Mouse (Mus musculus) liver, postnatal 0 days (tissue): ENCODE data around the gene Bicc1.

Experiments
- CTCF ChIP-seq: sonication (generic); IDR thresholded peaks from 2 replicates; pipeline ENCODE4 v1.5.1; 2016; ENCODE audit warnings: antibody characterized with exemption, low read depth
- EP300 ChIP-seq: IDR thresholded peaks from 2 replicates; pipeline ENCODE4 v1.6.1; 2016; ENCODE audit warnings: antibody characterized with exemption, low read depth, mild to moderate bottlenecking

DNA sequence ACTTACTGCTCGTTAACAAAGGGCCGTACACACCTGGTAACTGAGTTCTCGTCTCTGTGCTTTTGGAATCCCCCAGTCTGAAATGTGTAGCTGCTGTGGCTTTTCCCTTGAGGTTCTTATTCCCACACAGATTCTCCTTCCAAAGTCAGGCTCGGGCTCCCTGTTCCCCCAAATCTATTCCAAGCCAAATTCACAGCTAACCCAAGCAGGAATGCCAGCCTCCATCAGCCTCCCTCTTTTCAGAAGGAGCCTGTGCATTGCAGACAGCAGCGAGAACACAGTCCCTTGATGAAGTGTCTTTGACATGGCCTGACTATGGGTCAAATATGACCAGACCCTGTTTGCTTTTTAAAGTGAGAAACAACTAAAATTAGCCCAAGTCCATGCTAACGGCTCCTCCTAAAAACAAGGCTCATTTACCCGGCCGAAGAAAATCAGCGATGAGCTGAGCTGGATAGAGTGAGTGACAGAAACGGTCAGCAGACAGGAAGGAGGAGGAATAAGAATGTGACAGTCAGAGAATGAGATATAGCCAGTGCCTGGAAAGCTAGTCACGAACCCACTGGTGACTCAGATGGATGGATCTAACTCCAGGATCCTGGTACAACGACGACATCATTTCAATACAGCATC lies 240.4 kb downstream of the Bicc1 start:
- no peak for TF ChIP-seq CTCF
- TF ChIP-seq EP300 = no peak
